Mouse (Mus musculus): ENCODE measurements around the gene Dner. TPM values are rescaled to one million over a fixed set of nuclear protein-coding genes. Genes with fewer than 3 reads are reported as not detected.

The Dner gene
- total RNA-seq, 2 experiments from 2014 or later: 280 to 333 TPM

GRCm38 (mm10) chr1:84550065-84550368 lies 146.0 kb downstream of the Dner start:
- DNase-seq: no peak
- intact Hi-C loops (cut with DNase I): no loop called here

- DNase-seq: no peak
- intact Hi-C loops (cut with DNase I): no loop called here
These were observed 146.5 kb downstream of the Dner start for GRCm38 (mm10) chr1:84549367-84550064.

- intact Hi-C loops (cut with DNase I): no loop called here
- no peak for DNase-seq
These were observed 160.0 kb downstream of the Dner start for GRCm38 (mm10) chr1:84536069-84536468.

- DNase-seq: no peak
- intact Hi-C loops (cut with DNase I): no loop called here
These were observed 170.5 kb downstream of the Dner start for GRCm38 (mm10) chr1:84525514-84525913.

- intact Hi-C loops (cut with DNase I): no loop called here
- no peak for DNase-seq
These were observed 171.6 kb downstream of the Dner start for GRCm38 (mm10) chr1:84524413-84524812.

- intact Hi-C loops (cut with DNase I): no loop called here
- no peak for DNase-seq
These were observed 173.1 kb downstream of the Dner start for GRCm38 (mm10) chr1:84522963-84523280.

- DNase-seq: no peak
- intact Hi-C loops (cut with DNase I): no loop called here
These were observed 173.6 kb downstream of the Dner start for GRCm38 (mm10) chr1:84522256-84522962.

GRCm38 (mm10) chr1:84518347-84518746 lies 177.7 kb downstream of the Dner start:
- intact Hi-C loops (cut with DNase I): no loop called here
- peak; percentile 42 for DNase-seq

- no peak for DNase-seq
- intact Hi-C loops (cut with DNase I): no loop called here
These were observed 182.8 kb downstream of the Dner start for GRCm38 (mm10) chr1:84513201-84513600.

GRCm38 (mm10) chr1:84508510-84508909 lies 187.5 kb downstream of the Dner start:
- intact Hi-C loops (cut with DNase I): no loop called here
- DNase-seq: no peak

- no peak for DNase-seq
- intact Hi-C loops (cut with DNase I): no loop called here
These were observed 188.5 kb downstream of the Dner start for GRCm38 (mm10) chr1:84507568-84507967.

GRCm38 (mm10) chr1:84506984-84507546 lies 189.0 kb downstream of the Dner start:
- DNase-seq: no peak
- intact Hi-C loops (cut with DNase I): no loop called here

- intact Hi-C loops (cut with DNase I): no loop called here
- DNase-seq: no peak
These were observed 195.3 kb downstream of the Dner start for GRCm38 (mm10) chr1:84500673-84501072.

GRCm38 (mm10) chr1:84491732-84492131 lies 204.3 kb downstream of the Dner start:
- DNase-seq: no peak
- intact Hi-C loops (cut with DNase I): no loop called here

- intact Hi-C loops (cut with DNase I): no loop called here
- no peak for DNase-seq
These were observed 207.5 kb downstream of the Dner start for GRCm38 (mm10) chr1:84488546-84488945.

- intact Hi-C loops (cut with DNase I): no loop called here
- peak; percentile 56 for DNase-seq
These were observed 211.0 kb downstream of the Dner start for GRCm38 (mm10) chr1:84485066-84485465.

- DNase-seq: no peak
- intact Hi-C loops (cut with DNase I): no loop called here
These were observed 211.4 kb downstream of the Dner start for GRCm38 (mm10) chr1:84484577-84484976.

- no peak for DNase-seq
- intact Hi-C loops (cut with DNase I): no loop called here
These were observed 216.0 kb downstream of the Dner start for GRCm38 (mm10) chr1:84479976-84480375.

- intact Hi-C loops (cut with DNase I): no loop called here
- DNase-seq: no peak
These were observed 221.7 kb downstream of the Dner start for GRCm38 (mm10) chr1:84474274-84474673.

- intact Hi-C loops (cut with DNase I): no loop called here
- no peak for DNase-seq
These were observed 223.8 kb downstream of the Dner start for GRCm38 (mm10) chr1:84472260-84472659.

- intact Hi-C loops (cut with DNase I): no loop called here
These were observed 225.7 kb downstream of the Dner start for GRCm38 (mm10) chr1:84470342-84470741.

GRCm38 (mm10) chr1:84467664-84468063 lies 228.4 kb downstream of the Dner start:
- no peak for DNase-seq
- intact Hi-C loops (cut with DNase I): no loop called here

More at GRCm38 (mm10) chr1:84470342-84470741, 225.7 kb downstream of the Dner start:
- DNase-seq: no peak
